Mouse (Mus musculus) left cerebral cortex, postnatal 25 days (tissue): ENCODE measurements around the gene 5730480H06Rik. TPM values are rescaled to one million over a fixed set of nuclear protein-coding genes. Genes with fewer than 3 reads are reported as not detected.

Source experiments
- DNase-seq, 2 experiments: peaks; one replicate each; pipeline ENCODE4 v3.0.0; 2022; ENCODE audit warnings: low spot score in 2 of 2, mixed read lengths in 1 of 2
- intact Hi-C: fragments of 180-260 bp; cut with DNase I; formaldehyde crosslinking; loops from one replicate; pipeline ENCODE4 v1.15.1; 2025
- total RNA-seq, 2 experiments: library from RNA; stranded (reverse); gene quantifications; 2 replicates each; pipeline ENCODE4 v1.2.3; 2021

The 5730480H06Rik gene
- 10 to 100 TPM; 16.2 to 23.8 TPM for total RNA-seq

DNA sequence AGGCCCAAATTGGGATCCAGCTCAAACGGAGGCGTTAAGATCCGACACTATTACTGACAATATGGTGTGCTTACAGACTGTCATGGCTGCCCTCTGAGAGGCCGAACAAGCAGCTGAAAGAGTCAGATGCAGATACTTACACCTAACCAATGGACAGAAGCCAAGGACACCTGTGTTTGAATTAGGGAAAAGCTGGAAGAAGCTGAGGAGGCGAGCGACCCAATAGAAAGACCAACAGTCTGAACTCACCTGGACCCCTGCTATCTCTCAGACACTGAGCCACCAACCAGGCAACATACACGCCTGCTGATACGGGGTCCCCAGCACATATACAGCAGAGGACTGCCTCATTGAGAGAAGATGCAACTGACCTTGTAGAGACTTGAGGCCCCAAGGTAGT lies at the start of gene 5730480H06Rik:
TSS of gene 5730480H06Rik (plus strand) at position 301 of the 400 bp plus-strand sequence.
- intact Hi-C loops = no loop called here

DNA sequence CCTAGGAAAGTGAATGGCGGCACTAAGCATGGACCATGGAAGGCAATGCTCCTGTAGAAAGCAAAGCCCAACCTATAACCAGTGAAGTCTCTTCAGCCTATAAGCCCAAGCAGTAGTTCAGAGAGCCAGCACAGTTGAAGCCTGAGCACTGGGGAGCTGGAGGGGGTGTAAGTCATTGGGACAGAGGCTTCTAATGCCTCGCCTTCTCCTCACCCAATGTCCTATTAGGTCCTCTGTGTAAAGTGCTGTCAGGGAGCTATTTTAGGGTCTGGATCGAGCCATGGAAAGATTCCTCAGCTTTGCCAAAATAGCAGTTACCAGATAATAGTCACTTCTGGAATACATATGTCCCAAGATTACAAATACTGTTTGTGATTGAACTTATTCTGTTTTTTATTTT lies 26.6 kb upstream of the 5730480H06Rik start:
- no peak for DNase-seq
- intact Hi-C loops = no loop called here

More for the DNA sequence above, at the start of gene 5730480H06Rik:
- no peak for DNase-seq

DNA sequence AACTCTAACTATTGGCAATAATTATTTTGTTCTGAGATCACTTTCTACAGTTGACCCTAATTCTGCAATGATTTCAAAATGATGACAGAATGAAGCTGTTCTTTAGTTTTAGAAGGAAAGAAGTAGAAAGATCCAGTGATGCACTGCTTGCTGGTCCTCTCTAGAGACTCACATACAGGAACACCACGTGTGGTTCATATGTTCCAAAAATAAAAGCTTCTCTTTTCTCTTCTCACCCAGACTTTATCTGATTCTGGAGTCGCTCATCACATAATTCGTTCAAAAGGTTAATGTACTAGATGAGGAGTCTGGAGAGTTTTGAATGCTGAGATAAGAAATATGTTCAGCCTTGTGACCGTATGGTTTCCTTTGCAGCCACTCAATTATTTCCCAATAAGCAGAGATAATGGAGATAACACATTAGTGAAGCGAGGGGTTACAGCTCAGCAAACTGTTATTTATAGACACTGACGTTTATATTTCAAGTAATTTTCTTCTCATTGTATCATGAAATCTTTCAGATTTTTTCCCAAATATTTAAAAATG lies 12.6 kb upstream of the 5730480H06Rik start:
- DNase-seq = no peak
- intact Hi-C loops = no loop called here

DNA sequence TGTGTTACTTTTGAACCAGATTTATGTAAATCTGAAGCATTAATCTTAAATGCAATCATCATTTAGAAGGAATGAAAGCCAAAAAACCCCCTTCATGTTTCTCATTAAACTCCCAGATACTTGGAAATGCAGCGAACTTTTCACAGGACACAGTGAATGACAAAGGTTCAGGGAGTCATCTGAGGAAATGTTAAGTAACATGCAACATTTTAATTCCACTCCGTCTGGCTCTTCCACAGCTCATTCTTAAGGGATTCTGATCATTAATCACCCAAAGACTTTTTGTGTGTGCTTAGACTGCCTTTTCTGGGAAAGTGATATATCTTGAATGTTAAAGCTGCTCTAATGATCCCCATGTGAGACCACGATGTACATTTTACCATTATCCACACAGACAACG lies 7.2 kb upstream of the 5730480H06Rik start:
- DNase-seq = no peak

DNA sequence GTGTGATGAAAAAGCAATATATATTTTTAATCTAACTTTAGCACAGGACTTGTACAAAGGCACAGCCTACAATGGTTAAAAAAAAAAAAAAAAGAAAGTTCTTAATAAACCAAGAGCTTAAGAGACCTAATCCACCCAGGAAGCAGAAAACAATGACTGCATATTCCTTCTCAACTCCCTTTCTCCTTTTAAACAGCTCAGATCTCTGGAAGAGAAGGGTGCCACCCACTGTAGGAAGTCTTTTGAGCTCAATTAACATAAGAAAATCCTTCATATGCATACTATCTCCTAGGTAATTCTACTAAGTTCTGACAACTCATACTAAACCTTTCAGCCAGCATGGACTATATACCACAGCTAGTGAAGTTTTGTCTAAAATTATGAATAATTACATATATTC lies 1.5 kb upstream of the 5730480H06Rik start:
- intact Hi-C loops = no loop called here
- no peak for DNase-seq

More for the DNA sequence above, 7.2 kb upstream of the 5730480H06Rik start:
- intact Hi-C loops = no loop called here

DNA sequence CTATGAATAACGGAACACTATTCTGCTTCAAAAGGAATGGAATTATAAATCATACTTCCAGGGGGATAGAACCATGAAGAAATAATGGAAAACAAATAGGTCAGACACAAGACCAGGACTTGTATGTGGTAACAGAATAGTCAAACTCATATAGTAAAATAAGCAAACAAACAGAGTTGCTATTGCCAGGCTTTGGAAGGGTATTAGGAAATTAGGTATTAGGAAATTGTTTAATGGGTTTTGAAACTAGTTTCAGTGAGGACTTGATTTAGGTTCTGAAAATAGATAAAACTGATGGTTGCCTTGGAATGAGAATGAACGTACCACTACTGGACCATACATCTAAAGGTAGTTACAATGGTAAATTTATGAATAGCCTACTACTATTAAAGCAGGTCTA lies 2.0 kb downstream of the 5730480H06Rik start:
- intact Hi-C loops = no loop called here
- DNase-seq = no peak

DNA sequence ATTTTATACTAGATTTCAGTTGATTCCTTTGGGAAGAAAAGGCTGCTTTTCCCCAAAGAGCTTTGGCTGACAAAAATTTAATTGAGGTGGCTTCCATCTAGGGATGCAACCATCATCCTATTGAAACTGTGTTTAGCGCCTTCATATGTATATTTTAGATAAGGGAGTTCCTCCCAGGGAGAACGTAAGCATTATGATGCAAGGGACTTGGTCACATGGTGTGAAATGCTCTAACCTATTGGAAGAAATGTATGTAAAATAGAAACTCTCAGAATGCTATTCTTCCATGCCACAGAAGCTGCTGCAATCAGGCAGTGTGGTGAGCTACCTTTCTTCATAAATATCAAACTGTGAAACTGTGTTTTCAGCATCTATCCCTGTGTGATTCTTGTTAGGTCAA lies 3.1 kb downstream of the 5730480H06Rik start:
- intact Hi-C loops = no loop called here
- DNase-seq = no peak

DNA sequence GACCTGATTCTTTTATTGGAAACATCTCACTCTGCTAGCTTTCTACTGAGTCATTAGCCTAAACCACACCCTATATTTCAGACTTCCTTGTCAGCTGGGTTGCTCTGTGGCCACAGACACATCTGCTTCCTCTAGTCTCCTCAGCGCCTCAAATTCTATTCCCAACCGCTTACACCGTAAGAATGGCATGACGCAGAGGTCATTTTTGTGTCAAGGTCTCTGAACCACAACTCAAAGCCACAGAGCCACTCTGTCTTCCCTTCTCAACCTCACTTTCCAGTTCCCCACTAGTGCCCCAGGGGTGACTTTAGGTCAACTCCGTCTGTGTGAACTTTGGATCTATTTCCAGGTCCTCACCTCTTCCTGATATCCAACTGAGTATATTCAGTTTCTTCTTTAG lies 3.7 kb downstream of the 5730480H06Rik start:
- no peak for DNase-seq
- intact Hi-C loops = no loop called here

DNA sequence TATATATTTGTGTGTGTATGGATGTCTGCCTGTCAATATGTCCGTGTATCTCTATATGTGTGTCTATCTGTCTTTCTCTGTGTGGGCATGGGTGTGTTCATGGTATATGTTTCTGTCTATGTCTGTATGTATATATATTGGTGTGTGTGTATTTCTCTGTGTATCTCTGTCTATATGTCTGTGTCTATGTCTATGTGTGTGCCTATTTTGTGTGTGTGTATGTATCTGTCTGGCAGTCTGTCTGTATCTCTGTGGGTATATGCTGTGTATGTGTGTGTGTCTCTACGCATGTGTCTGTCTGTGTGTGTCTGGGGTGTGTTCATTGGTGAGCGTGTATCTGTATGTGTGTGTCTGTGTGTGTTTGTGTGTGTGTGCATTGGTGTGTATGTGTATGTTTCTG lies 5.7 kb downstream of the 5730480H06Rik start:
- intact Hi-C loops = no loop called here

DNA sequence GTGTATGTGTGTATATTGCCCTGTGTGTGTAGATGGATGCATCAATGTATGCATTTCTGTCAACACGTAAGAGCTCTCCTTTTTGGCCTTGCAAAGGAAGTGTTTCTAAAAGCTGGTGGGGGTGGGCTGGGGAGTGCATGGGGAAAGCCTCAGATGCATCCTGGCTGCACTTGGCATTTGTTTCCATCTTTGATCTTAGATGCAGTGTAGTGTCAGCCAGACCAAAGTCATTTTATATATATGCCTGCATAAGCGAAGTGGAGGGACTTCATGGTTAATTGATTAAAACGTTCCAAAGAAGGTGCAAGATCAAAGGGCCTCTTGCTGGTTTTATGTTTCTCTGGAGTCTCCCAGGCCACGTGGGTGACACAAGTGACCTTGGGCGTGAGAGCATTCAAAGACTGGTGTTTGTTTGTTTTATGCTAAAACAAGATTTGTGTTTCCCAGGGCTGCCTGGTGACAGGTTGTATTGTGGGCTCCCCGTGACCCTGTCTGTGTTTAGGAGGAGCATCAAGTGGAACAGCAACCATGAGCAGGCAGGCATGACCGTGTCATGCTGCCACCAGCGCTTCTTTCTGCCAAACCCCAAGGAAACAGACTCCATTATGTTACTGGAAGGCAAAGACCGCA lies 6.2 kb downstream of the 5730480H06Rik start:
- no peak for DNase-seq
- intact Hi-C loops = no loop called here

More for the DNA sequence above, 5.7 kb downstream of the 5730480H06Rik start:
- no peak for DNase-seq

DNA sequence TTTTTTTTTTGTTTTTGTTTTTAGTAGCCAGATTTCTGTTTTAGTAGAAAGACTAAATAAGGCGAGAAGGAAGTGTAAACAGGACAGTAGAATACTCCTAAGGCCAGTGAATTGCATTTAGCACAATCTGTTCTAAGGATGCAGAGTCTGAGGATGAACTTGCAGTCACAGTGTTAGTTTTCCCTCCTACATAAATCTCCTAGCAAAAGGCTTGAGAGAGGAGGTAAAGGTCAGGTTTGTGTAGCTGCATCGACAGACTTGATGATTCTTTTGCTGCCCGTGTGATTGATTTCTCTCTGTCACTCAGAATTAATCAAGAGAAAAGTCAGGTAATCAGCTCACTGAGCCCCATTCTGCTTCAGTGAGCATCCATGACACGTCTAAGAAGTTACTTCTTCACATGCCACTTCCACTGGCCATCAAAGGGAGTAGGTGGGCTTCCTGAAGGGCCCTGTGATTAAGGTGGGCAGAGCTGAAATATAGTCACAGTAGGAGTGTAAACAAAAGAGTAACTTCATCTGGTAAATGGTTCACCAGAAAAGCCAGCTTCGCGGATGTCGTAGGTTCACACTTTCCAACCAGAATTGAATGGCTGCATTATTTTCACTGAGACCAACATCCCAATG lies 13.2 kb downstream of the 5730480H06Rik start:
- intact Hi-C loops = loop anchor here (10.0 kb wide), 2 partner anchors 206 to 306 kb away; no protein-coding TSS in a partner anchor

DNA sequence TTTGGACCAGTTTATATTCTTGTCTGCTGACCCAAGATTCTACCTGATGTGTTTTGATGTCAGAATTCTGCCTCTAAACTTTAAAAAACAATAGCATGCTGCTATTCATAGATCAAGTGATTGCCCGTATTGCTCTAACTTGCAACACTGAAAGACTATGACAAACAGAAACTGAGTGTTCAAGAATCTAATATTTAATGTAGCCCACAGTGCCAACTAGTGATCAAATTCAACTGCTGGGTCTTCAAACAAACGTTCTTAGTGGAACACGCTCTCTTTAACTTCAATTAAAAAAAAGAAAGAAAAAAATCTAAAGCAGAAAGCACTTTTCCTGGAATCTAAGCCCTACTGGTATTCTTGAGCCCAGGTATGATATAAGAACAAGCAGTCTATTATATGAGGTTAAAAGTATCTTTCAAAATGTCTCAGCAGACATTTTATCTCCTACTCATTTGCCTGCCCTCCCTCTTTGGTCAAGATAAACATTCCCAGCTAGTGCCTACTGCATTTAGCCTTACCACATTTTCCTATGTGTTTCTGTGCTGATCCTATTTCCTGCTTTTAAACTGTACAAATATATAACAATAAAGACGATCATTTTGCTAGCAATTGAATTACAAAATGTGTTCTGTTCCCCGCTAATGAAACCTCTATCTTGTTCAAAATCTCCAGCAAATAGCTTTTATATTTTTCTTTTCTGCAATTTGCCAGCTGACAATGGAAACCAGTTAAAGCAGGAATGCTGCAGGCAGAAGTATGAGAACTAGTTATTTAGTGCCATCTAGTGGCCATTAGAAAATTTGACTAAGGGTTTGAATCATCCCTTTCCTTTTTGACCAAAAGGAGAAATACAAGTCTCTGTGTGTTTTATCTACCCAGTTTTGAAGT lies 17.6 kb downstream of the 5730480H06Rik start:
- intact Hi-C loops = loop anchor here (10.0 kb wide), 2 partner anchors 211 to 311 kb away; no protein-coding TSS in a partner anchor
- peak in 1 of 2 experiments; percentile 39 for DNase-seq

More for the DNA sequence above, 13.2 kb downstream of the 5730480H06Rik start:
- DNase-seq = no peak

DNA sequence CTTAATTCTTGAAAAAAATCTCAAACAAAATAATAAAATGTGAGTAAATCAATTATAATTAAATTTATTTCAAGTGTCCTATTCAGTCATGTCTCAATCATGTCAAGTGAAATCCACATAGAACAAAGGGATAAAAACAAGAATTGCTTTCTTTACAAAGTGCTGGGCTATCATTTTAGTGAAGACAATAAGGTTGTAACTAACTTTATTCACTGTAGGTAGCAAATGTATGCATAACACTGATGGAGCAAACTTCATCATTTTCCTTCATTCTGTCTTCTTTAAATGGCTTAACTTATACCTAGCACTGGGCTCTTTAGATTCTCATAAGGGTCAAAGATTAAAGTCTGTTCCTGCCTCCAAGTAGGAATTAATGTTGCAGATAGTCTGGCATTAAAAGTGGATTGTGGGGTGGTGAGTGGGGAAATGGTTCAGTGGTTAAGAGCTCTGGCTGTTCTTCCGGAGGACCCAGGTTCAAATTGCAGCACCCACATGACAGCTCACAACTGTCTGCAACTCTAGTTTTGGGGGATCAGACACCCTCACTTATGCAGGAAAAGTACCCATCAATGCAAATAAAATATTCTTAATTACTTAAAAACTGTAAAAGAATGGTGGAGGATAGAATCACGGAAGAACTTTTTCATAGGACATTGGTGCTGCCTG lies 18.4 kb downstream of the 5730480H06Rik start:
- no peak for DNase-seq
- intact Hi-C loops = loop anchor here (10.0 kb wide), 2 partner anchors 211 to 311 kb away; no protein-coding TSS in a partner anchor

DNA sequence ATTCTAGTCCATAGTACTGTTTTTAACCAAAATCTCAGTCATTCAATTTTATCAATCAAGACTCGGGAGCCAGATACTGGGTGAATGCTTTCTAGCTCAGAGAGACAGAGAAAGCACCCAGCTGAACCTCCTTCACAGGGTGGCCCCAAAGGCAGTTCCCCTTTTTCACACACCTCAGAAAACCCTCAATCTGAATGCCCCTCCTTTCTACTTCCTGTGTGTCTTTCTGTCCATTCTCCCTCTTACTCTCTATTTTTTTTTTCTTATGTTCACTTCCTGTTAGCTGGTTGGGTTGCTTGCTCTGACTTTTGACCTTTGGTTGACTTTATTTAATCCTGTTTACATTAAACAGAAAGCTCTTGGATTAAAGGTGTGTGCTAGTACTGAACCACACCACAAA lies 21.6 kb downstream of the 5730480H06Rik start:
- no peak for DNase-seq
- intact Hi-C loops = loop anchor here (10.0 kb wide), 2 partner anchors 215 to 315 kb away; no protein-coding TSS in a partner anchor

DNA sequence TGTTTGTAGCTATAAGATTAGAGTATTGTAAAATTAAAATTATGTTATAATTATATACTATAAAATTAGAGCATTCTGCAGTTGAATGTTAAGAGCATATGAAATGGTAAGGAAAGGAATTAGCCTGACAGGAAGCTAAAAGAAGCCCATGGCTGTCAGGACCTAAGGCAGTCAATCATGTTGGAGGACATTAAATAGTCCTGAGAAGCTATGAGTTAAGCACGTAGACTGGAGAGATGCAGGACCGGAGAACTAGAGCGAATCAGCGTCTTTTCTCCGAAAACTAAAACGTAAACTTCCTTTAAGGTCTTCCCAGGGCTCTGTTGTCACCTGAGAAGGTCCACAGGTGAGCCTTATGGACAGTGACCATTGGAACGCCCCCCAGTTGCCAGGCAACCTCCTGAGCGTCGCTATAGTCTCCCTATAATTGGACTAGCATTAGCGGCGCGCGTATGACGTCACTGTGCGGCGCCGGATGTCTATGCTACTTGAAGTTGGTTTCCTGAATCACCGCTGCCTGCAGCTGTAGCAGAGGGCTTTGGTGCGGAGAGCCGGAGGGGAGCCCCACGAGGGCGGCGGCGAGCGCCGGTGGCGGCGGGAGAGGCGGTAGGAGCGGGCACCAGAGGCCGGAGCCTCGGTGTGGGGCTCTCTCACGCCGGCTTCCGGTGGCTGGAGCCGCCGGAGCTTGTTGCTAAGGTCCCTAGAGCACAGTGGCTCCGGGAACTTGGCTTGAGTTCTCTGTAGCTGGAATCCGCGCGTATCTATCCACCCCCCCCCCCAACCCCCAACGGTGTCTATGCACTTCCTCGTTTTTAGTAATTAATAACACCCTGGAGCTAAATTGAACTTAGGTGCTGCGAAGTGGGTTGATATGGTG lies 44.4 kb downstream of the 5730480H06Rik start:
- peak; percentile 97 for DNase-seq
- intact Hi-C loops = no loop called here

DNA sequence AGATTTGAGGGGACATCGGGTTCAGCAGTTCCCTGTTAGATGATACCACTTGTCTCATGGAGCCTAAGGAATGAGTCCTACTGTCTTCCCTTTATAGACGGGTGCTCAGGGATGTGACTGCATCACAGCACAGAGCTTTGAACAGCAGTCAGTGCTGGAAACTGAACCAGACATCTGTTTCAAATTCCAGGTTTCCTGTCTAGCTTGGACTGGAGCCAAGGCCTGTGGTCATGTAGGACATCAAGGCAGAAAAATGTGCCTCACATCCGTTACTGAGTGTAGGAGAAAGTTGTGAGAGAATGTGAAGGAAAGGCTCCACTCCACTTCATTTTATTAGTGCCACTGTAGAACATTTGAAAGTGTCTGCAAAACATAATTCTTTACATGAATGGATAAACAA lies 74.7 kb downstream of the 5730480H06Rik start:
- peak in 1 of 2 experiments; percentile 14 for DNase-seq

DNA sequence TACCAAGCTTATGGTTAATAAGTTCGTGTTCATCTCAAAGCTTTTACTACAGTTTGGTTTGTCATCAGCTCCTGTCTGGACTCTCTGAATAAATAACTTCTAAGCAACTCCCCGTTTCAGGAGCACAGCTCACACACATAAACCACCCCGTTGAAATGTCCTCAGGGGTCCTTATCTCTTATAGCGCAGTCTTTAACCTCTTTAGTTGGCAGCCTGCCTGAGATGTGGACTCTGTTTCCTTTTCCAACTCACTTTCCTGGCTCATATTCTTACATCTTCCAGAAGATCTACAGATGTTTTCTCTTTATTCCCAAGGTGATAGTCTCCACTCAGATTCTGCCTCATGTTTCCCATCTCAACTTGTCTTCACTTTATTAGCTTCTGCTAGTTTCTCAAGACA lies 80.5 kb downstream of the 5730480H06Rik start:
- intact Hi-C loops = no loop called here
- no peak for DNase-seq

More for the DNA sequence above, 74.7 kb downstream of the 5730480H06Rik start:
- intact Hi-C loops = no loop called here

DNA sequence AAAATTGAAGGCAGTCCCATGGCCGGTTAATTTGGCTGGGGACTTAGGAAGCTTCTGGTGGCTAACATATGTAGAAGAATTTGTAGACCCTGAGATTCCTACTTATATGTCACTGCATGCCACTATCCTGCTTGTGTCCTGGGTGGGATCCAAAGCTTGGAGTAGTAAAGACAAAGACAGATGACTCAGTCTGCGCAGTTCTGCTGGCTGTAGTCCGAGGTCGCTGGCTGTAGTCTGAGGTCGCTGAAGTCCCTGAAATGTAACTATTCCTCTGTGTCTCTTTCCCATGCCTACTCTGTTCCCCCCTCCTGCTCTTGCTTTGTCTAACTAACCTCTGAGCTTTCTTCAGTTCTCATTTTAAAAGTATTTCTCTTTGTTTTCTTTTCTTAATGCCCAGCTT lies 82.6 kb downstream of the 5730480H06Rik start:
- DNase-seq = no peak
- intact Hi-C loops = no loop called here
